Mouse (Mus musculus): ENCODE data around the gene Itih2. TPM values are rescaled to one million over a fixed set of nuclear protein-coding genes. Genes with fewer than 3 reads are reported as not detected.
A peak's percentile ranks its signal among the peaks of the same experiment; 100 is the strongest.

The Itih2 gene
- polyA plus RNA-seq, 1 experiment from 2014 or later = 2.7 TPM

- H3K27me3 ChIP-seq (ENCODE audit: insufficient read depth, low read length) = no peaks in the 10 kb centered on the region
- TF ChIP-seq CTCF (IDR thresholded peaks at IDR 0.05; ENCODE audit: low read depth) = no peak
- DNase-seq (no peak), ATAC-seq (ENCODE audit: insufficient read depth) (no peak)
- H3K9me3 ChIP-seq (ENCODE audit: low read depth, low read length) = no peaks in the 10 kb centered on the region
- no peak overlapping the region for H3K9ac ChIP-seq
- 75% methylated on average over 2 of the region's 2 CpGs for WGBS
- no peak overlapping the region for H3K27ac ChIP-seq (ENCODE audit: low read depth)
- no peak overlapping the region for H3K4me3 ChIP-seq (ENCODE audit: low read depth, low read length)
- no peak overlapping the region for H3K4me2 ChIP-seq
- no peaks in the 10 kb centered on the region for H3K4me1 ChIP-seq (ENCODE audit: insufficient read depth)
- no peaks in the 10 kb centered on the region for H3K36me3 ChIP-seq (ENCODE audit: insufficient read depth)
These were observed 6.1 kb upstream of the Itih2 start for GRCm38 (mm10) chr2:10137320-10137719.

GRCm38 (mm10) chr2:10133941-10134340 lies 2.7 kb upstream of the Itih2 start:
- DNase-seq (no peak), ATAC-seq (ENCODE audit: insufficient read depth) (no peak)
- WGBS = 43% methylated on average over 6 of the region's 6 CpGs
- no peak for TF ChIP-seq CTCF (IDR thresholded peaks at IDR 0.05; ENCODE audit: low read depth)
- Histone ChIP-seq H3K9me3 (ENCODE audit: low read depth, low read length) (no peaks in the 10 kb centered on the region), H3K36me3 (ENCODE audit: insufficient read depth) (no peaks in the 10 kb centered on the region), H3K4me3 (ENCODE audit: low read depth, low read length) (no peak overlapping the region), H3K27ac (ENCODE audit: low read depth) (no peak overlapping the region), H3K4me2 (no peak overlapping the region), H3K9ac (no peak overlapping the region), H3K27me3 (ENCODE audit: insufficient read depth, low read length) (no peaks in the 10 kb centered on the region), H3K4me1 (ENCODE audit: insufficient read depth) (no peaks in the 10 kb centered on the region)

DNA sequence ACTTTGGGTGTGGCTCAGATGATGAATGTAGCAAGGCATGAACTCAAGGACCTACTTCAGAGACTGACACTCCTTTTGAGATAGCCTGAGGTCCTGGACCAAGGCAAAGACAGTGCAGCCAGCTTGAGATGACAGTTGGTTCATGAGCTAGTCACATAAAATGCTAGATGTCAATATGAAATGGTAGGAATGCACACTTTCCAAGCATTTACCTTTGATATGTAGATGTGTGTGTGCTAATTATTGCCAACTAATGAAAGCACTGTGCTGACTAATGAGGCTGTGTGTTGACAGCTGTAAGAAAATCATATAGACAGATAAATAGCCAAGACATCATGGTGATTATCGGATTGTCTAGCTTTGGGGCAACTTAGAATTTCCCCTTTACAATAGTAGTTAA lies 932 bp upstream of the Itih2 start:
- no peak overlapping the region for H3K4me3 ChIP-seq (ENCODE audit: low read depth, low read length)
- H3K36me3 ChIP-seq (ENCODE audit: insufficient read depth) = no peaks in the 10 kb centered on the region
- H3K9me3 ChIP-seq (ENCODE audit: low read depth, low read length) = no peaks in the 10 kb centered on the region
- ATAC-seq (ENCODE audit: insufficient read depth) (no peak), DNase-seq (no peak)
- 92% methylated on average over 1 of the region's 1 CpGs for WGBS
- no peaks in the 10 kb centered on the region for H3K27me3 ChIP-seq (ENCODE audit: insufficient read depth, low read length)
- no peak overlapping the region for H3K27ac ChIP-seq (ENCODE audit: low read depth)
- no peak overlapping the region for H3K4me2 ChIP-seq
- H3K9ac ChIP-seq = no peak overlapping the region
- no peak for TF ChIP-seq CTCF (IDR thresholded peaks at IDR 0.05; ENCODE audit: low read depth)
- H3K4me1 ChIP-seq (ENCODE audit: insufficient read depth) = no peaks in the 10 kb centered on the region

DNA sequence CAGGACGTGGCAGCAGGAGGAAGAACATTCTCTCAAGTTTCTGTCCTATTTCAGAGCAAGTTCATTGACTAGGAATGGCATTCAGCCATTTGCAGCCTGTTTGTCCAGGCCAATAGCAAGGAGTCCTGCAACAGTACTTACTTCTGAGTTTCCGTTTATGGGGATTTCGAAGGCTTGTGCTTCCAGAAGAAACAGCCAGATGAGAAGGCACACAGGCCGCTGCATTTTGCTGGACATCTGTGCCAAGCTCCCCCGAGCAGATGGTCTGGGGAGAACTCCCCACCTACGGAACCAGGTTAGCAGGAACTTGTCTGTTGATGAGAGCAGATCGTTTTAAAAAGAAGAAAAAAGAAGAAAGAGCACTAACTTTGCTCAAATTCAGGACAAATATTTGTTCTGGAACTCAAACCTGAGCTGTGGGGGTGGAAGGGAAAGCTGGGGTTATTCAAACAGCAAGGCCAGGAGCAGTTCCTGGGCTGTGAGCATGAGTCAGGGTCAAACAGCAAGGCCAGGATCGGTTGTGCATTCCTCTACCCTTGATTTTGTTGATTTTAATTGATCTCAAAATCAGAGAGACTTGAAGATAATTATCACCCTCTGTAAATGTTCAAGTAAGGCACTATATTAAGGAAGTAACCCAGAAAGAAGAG lies 730 bp downstream of the Itih2 start:
- H3K4me2 ChIP-seq = no peak overlapping the region
- peak overlapping the region; percentile 62 for H3K27ac ChIP-seq (ENCODE audit: low read depth)
- H3K27me3 ChIP-seq (ENCODE audit: insufficient read depth, low read length) = no peaks in the 10 kb centered on the region
- peak; percentile 22 for DNase-seq
- no peak overlapping the region for H3K4me3 ChIP-seq (ENCODE audit: low read depth, low read length)
- no peaks in the 10 kb centered on the region for H3K36me3 ChIP-seq (ENCODE audit: insufficient read depth)
- H3K4me1 ChIP-seq (ENCODE audit: insufficient read depth) = no peaks in the 10 kb centered on the region
- no peak for TF ChIP-seq CTCF (IDR thresholded peaks at IDR 0.05; ENCODE audit: low read depth)
- no peak for ATAC-seq (ENCODE audit: insufficient read depth)
- 55% methylated on average over 8 of the region's 8 CpGs for WGBS
- no peaks in the 10 kb centered on the region for H3K9me3 ChIP-seq (ENCODE audit: low read depth, low read length)
- H3K9ac ChIP-seq = no peak overlapping the region

DNA sequence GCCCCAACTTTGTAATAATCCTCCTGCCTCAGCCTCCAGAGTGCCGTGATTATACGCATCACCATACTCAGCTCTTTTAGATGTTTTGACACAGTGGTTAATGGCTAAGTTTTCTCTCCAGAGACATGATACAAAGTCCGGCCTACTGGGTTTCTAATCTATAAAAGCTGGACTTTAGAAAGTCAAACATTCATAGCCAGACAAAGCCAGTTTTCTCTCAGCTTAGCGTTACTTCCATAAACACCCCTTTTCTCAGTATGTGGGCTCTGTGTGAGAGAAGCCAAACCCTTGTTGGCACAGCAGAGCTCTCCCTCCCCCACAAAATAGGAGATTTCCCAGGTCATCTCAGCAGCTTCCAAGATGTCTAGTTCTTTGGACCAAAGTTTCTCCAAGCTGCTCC lies 2.6 kb downstream of the Itih2 start:
- no peak overlapping the region for H3K27ac ChIP-seq (ENCODE audit: low read depth)
- no peak for TF ChIP-seq CTCF (IDR thresholded peaks at IDR 0.05; ENCODE audit: low read depth)
- no peaks in the 10 kb centered on the region for H3K4me1 ChIP-seq (ENCODE audit: insufficient read depth)
- H3K4me2 ChIP-seq = no peak overlapping the region
- H3K4me3 ChIP-seq (ENCODE audit: low read depth, low read length) = no peak overlapping the region
- no peaks in the 10 kb centered on the region for H3K27me3 ChIP-seq (ENCODE audit: insufficient read depth, low read length)
- ATAC-seq (ENCODE audit: insufficient read depth) = no peak
- no peaks in the 10 kb centered on the region for H3K9me3 ChIP-seq (ENCODE audit: low read depth, low read length)
- H3K36me3 ChIP-seq (ENCODE audit: insufficient read depth) = no peaks in the 10 kb centered on the region
- 70% methylated on average over 4 of the region's 4 CpGs for WGBS
- DNase-seq = no peak
- no peak overlapping the region for H3K9ac ChIP-seq

DNA sequence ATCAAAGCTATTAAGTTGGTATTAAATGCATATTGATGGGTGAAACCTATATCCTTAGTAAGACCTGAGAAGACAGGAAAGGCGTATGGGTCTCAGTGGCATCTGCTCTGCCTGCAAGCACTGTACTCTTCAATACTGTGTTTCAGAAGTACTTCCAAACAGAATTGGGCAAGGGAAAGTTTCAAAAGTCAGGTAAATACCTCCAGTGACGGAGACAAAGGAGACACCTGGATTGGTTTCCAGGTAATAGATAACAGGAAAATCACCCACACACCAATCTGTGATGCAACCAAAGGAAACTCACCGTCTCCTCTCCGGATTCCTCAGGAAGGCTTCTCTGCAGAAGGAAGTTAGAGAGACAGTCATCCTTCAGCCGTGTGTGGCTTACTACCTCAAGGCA lies 3.7 kb downstream of the Itih2 start:
- no peaks in the 10 kb centered on the region for H3K9me3 ChIP-seq (ENCODE audit: low read depth, low read length)
- H3K27ac ChIP-seq (ENCODE audit: low read depth) = no peak overlapping the region
- no peaks in the 10 kb centered on the region for H3K36me3 ChIP-seq (ENCODE audit: insufficient read depth)
- no peak for TF ChIP-seq CTCF (IDR thresholded peaks at IDR 0.05; ENCODE audit: low read depth)
- H3K4me1 ChIP-seq (ENCODE audit: insufficient read depth) = no peaks in the 10 kb centered on the region
- no peak overlapping the region for H3K4me2 ChIP-seq
- H3K4me3 ChIP-seq (ENCODE audit: low read depth, low read length) = no peak overlapping the region
- ATAC-seq (ENCODE audit: insufficient read depth) (no peak), DNase-seq (no peak)
- H3K9ac ChIP-seq = no peak overlapping the region
- WGBS = 80% methylated on average over 5 of the region's 5 CpGs
- H3K27me3 ChIP-seq (ENCODE audit: insufficient read depth, low read length) = no peaks in the 10 kb centered on the region

DNA sequence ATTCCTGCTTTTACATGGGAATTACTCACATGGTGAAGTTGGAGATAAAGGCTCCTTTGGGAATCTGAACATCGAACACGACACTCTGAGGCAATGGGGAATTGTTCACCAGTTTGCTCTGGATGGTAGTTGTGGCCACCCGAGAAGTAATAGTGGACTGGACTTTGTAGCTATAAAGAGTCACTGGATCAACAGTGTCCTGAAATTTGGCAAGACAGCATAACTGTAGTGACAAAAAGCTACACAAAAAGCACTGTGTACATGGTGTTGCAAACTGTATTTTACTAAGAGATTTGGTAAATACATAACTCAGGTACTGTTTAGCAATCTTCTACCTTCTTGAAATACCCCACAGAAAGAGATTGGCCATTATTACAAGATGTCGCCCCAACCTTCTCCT lies 5.1 kb downstream of the Itih2 start:
- Histone ChIP-seq H3K27me3 (ENCODE audit: insufficient read depth, low read length) (no peaks in the 10 kb centered on the region), H3K4me3 (ENCODE audit: low read depth, low read length) (no peak overlapping the region), H3K9me3 (ENCODE audit: low read depth, low read length) (no peaks in the 10 kb centered on the region), H3K36me3 (ENCODE audit: insufficient read depth) (no peaks in the 10 kb centered on the region), H3K27ac (ENCODE audit: low read depth) (no peak overlapping the region), H3K4me2 (no peak overlapping the region), H3K4me1 (ENCODE audit: insufficient read depth) (no peaks in the 10 kb centered on the region), H3K9ac (no peak overlapping the region)
- no peak for ATAC-seq (ENCODE audit: insufficient read depth)
- DNase-seq = no peak
- no peak for TF ChIP-seq CTCF (IDR thresholded peaks at IDR 0.05; ENCODE audit: low read depth)
- 86% methylated on average over 4 of the region's 4 CpGs for WGBS

GRCm38 (mm10) chr2:10121826-10122225 lies 9.4 kb downstream of the Itih2 start:
- no peak overlapping the region for H3K9ac ChIP-seq
- H3K4me3 ChIP-seq (ENCODE audit: low read depth, low read length) = no peak overlapping the region
- H3K9me3 ChIP-seq (ENCODE audit: low read depth, low read length) = no peaks in the 10 kb centered on the region
- DNase-seq = no peak
- H3K4me2 ChIP-seq = no peak overlapping the region
- no peak for TF ChIP-seq CTCF (IDR thresholded peaks at IDR 0.05; ENCODE audit: low read depth)
- no peak overlapping the region for H3K27ac ChIP-seq (ENCODE audit: low read depth)
- H3K4me1 ChIP-seq (ENCODE audit: insufficient read depth) = no peaks in the 10 kb centered on the region
- ATAC-seq (ENCODE audit: insufficient read depth) = no peak
- 65% methylated on average over 3 of the region's 3 CpGs for WGBS
- H3K36me3 ChIP-seq (ENCODE audit: insufficient read depth) = no peaks in the 10 kb centered on the region
- no peaks in the 10 kb centered on the region for H3K27me3 ChIP-seq (ENCODE audit: insufficient read depth, low read length)
